8 mouse cellular contexts compared by ENCODE assay signal in the genomic region with DNA sequence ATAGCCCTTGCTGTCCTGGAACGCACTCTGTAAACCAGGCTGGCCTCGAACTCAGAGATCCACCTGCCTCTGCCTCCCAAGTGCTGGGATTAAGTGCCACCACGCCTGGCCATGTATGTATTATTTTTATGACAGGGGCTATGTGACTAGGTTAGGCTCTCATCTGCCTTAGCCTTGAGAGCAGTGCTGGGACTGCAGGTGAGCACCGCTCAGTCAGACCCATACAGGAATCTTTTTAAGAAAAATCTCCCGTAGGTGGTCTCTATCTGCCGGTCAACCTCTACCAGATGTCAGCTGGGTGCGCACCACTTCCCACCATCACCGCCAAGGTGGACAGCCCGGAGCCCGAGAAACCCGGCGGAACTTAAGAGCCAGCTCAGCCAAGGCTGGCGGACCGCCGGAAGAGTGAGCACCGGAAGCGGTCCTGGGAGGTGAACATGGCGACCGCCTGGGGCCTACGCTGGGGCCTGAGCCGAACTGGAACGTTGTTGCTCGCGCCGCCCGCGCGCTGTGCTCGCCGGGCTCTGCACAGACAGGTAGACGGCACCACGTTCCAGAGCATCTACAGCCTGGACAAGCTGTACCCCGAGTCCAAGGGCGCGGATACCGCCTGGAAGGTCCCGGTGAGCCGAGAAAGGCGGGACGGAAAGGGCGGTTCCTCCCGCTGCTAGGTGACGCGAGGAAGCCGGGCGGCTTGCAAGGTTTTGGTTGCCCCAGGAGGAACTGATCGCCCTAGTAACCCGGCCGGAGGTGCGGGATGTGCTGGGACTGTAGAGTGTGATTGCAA. TPM values are rescaled to one million over a fixed set of nuclear protein-coding genes. Genes with fewer than 3 reads are reported as not detected.
A peak's percentile ranks its signal among the peaks of the same experiment; 100 is the strongest.
DNase-seq lines count a peak whose midpoint lies in the region; ATAC-seq and TF ChIP-seq lines count a peak whose summit lies in the region.

Gene Mrpl58, plus strand, starts transcription at position 415 of the 787 bp plus-strand sequence.

- peak within 1 kb of the TSS; percentile 80 for H3K27ac ChIP-seq in forebrain, embryonic 13.5 days
- H3K27ac ChIP-seq in heart, postnatal 0 days (ENCODE audit: low read depth) = peak within 1 kb of the TSS; percentile 88
- peak within 1 kb of the TSS; percentile 75 for H3K27ac ChIP-seq in liver, embryonic 16.5 days (ENCODE audit: low read length)
- peak within 1 kb of the TSS; percentile 82 for H3K27ac ChIP-seq in neural tube, embryonic 12.5 days
- peak within 1 kb of the TSS; percentile 89 for H3K27ac ChIP-seq in stomach, postnatal 0 days (replicated peaks)

- H3K9ac ChIP-seq in forebrain, embryonic 13.5 days = peak within 1 kb of the TSS; percentile 86
- H3K9ac ChIP-seq in heart, postnatal 0 days (replicated peaks; ENCODE audit: low read depth, low read length) = peak within 1 kb of the TSS; percentile 85
- peak within 1 kb of the TSS; percentile 84 for H3K9ac ChIP-seq in liver, embryonic 16.5 days (ENCODE audit: low read depth, low read length)
- H3K9ac ChIP-seq in neural tube, embryonic 12.5 days = peak within 1 kb of the TSS; percentile 91
- peak within 1 kb of the TSS; percentile 91 for H3K9ac ChIP-seq in stomach, postnatal 0 days (ENCODE audit: low read length)

- DNase-seq in ES-CJ7 (ENCODE audit: low read depth, low spot score) = peak; percentile 87
- DNase-seq in c-Kit-positive CD71-positive TER-119-positive erythroid progenitor cells, embryonic 14.5 days (ENCODE audit: low spot score) = peak; percentile 78
- peak; percentile 78 for DNase-seq in heart, postnatal 0 days (ENCODE audit: low spot score)
- DNase-seq in kidney, postnatal 4 days = peak; percentile 87 to 93
- peak; percentile 87 for DNase-seq in stomach, postnatal 0 days (ENCODE audit: low spot score)

- no peaks in the 10 kb centered on the region for H3K27me3 ChIP-seq in forebrain, embryonic 13.5 days
- H3K27me3 ChIP-seq in heart, postnatal 0 days (ENCODE audit: control insufficient read depth, insufficient read depth, low read length) = no peaks in the 10 kb centered on the region
- no peaks in the 10 kb centered on the region for H3K27me3 ChIP-seq in liver, embryonic 16.5 days (ENCODE audit: control insufficient read depth, insufficient read depth, low read depth, low read length)
- no peaks in the 10 kb centered on the region for H3K27me3 ChIP-seq in neural tube, embryonic 12.5 days (replicated peaks)
- no peaks in the 10 kb centered on the region for H3K27me3 ChIP-seq in stomach, postnatal 0 days (ENCODE audit: control insufficient read depth, insufficient read depth, low read length)

- peak; percentile 92 for ATAC-seq in forebrain, embryonic 13.5 days
- peak; percentile 92 for ATAC-seq in heart, postnatal 0 days (ENCODE audit: insufficient read depth, low read depth)
- ATAC-seq in liver, embryonic 16.5 days (ENCODE audit: low read depth) = peak; percentile 90
- ATAC-seq in neural tube, embryonic 12.5 days (ENCODE audit: low FRiP score, low read depth) = peak; percentile 83
- peak; percentile 93 for ATAC-seq in stomach, postnatal 0 days (ENCODE audit: low FRiP score, low TSS enrichment)

- peak; percentile 49; the same call in 1 of the 2 replicates for TF ChIP-seq EP300 in heart, postnatal 0 days (IDR thresholded peaks at IDR 0.05; ENCODE audit: low read depth)
- TF ChIP-seq EP300 in stomach, postnatal 0 days (optimal IDR thresholded peaks at IDR 0.05) = no peak

- H3K4me3 ChIP-seq in forebrain, embryonic 13.5 days = peak within 1 kb of the TSS; percentile 67
- H3K4me3 ChIP-seq in heart, postnatal 0 days (ENCODE audit: low read depth, low read length) = peak within 1 kb of the TSS; percentile 97
- H3K4me3 ChIP-seq in liver, embryonic 16.5 days (ENCODE audit: low read depth, low read length) = peak within 1 kb of the TSS; percentile 86
- peak within 1 kb of the TSS; percentile 89 for H3K4me3 ChIP-seq in neural tube, embryonic 12.5 days
- peak within 1 kb of the TSS; percentile 88 for H3K4me3 ChIP-seq in stomach, postnatal 0 days (ENCODE audit: low read depth, low read length)

- 2% methylated on average over 50 of the region's 50 CpGs for WGBS in forebrain, embryonic 13.5 days
- WGBS in heart, postnatal 0 days = 3% methylated on average over 50 of the region's 50 CpGs
- WGBS in liver, embryonic 16.5 days (ENCODE audit: insufficient replicate concordance) = 3% methylated on average over 50 of the region's 50 CpGs
- WGBS in neural tube, embryonic 12.5 days = 4% methylated on average over 50 of the region's 50 CpGs
- WGBS in stomach, postnatal 0 days = 4% methylated on average over 47 of the region's 50 CpGs

- H3K9me3 ChIP-seq in forebrain, embryonic 13.5 days (replicated peaks) = no peaks in the 10 kb centered on the region
- H3K9me3 ChIP-seq in heart, postnatal 0 days (replicated peaks; ENCODE audit: control insufficient read depth, low read length) = no peaks in the 10 kb centered on the region
- no peaks in the 10 kb centered on the region for H3K9me3 ChIP-seq in liver, embryonic 16.5 days (replicated peaks; ENCODE audit: control insufficient read depth, low read length)
- H3K9me3 ChIP-seq in neural tube, embryonic 12.5 days = no peaks in the 10 kb centered on the region
- no peaks in the 10 kb centered on the region for H3K9me3 ChIP-seq in stomach, postnatal 0 days (ENCODE audit: control insufficient read depth, low read length)

- no peak for TF ChIP-seq CTCF in heart, postnatal 0 days (IDR thresholded peaks at IDR 0.05; ENCODE audit: low read depth)
- TF ChIP-seq CTCF in stomach, postnatal 0 days (IDR thresholded peaks at IDR 0.05; ENCODE audit: low read depth) = peak; percentile 5; the same call in 1 of the 2 replicates

- H3K36me3 ChIP-seq in forebrain, embryonic 13.5 days (ENCODE audit: poor library complexity, severe bottlenecking) = peaks cover 29% of the 10 kb centered on the region
- H3K36me3 ChIP-seq in heart, postnatal 0 days (replicated peaks; ENCODE audit: control insufficient read depth, insufficient read depth, low read length) = peaks cover 18% of the 10 kb centered on the region
- no peaks in the 10 kb centered on the region for H3K36me3 ChIP-seq in liver, embryonic 16.5 days (ENCODE audit: control insufficient read depth, insufficient read depth)
- H3K36me3 ChIP-seq in neural tube, embryonic 12.5 days = peaks cover 28% of the 10 kb centered on the region
- no peaks in the 10 kb centered on the region for H3K36me3 ChIP-seq in stomach, postnatal 0 days (ENCODE audit: control insufficient read depth, insufficient read depth, low read length)

- H3K4me2 ChIP-seq in forebrain, embryonic 13.5 days = peak within 1 kb of the TSS; percentile 67
- H3K4me2 ChIP-seq in heart, postnatal 0 days (ENCODE audit: low read depth, low read length) = peak within 1 kb of the TSS; percentile 88
- peak within 1 kb of the TSS; percentile 89 for H3K4me2 ChIP-seq in liver, embryonic 16.5 days (ENCODE audit: low read depth, low read length)
- peak within 1 kb of the TSS; percentile 81 for H3K4me2 ChIP-seq in neural tube, embryonic 12.5 days (replicated peaks)
- peak within 1 kb of the TSS; percentile 71 for H3K4me2 ChIP-seq in stomach, postnatal 0 days (replicated peaks; ENCODE audit: low read depth)

- peaks cover 38% of the 10 kb centered on the region for H3K4me1 ChIP-seq in forebrain, embryonic 13.5 days
- peaks cover 15% of the 10 kb centered on the region; the same call in 1 of the 2 replicates for H3K4me1 ChIP-seq in heart, postnatal 0 days (ENCODE audit: control insufficient read depth, insufficient read depth)
- H3K4me1 ChIP-seq in liver, embryonic 16.5 days (ENCODE audit: control insufficient read depth, low read depth, low read length) = peaks cover 13% of the 10 kb centered on the region
- H3K4me1 ChIP-seq in neural tube, embryonic 12.5 days = peaks cover 20% of the 10 kb centered on the region
- H3K4me1 ChIP-seq in stomach, postnatal 0 days (replicated peaks; ENCODE audit: control insufficient read depth, insufficient read depth) = 0 out of 2 replicates have a peak, but pooled peaks cover 3% of the 10 kb centered on the region

RNA-seq across cellular contexts. Expression of gene Mrpl58, which starts in this region (rescaled TPM):
- 246 and 248 TPM in 2 replicates for polyA plus RNA-seq in forebrain, embryonic 13.5 days (2015; fragmentation: Nextera tagmentation; extraction: Ambion mirVana)
- 107 and 285 TPM in 2 replicates for total RNA-seq in heart, postnatal 0 days (2014; rRNA removed; ENCODE audit: low replicate concordance)
- polyA plus RNA-seq in heart, postnatal 0 days (2015; fragmentation: Nextera tagmentation; extraction: Ambion mirVana) = 224 and 232 TPM in 2 replicates
- 68.8 and 71.7 TPM in 2 replicates for polyA plus RNA-seq in liver, embryonic 16.5 days (2015; fragmentation: Nextera tagmentation; extraction: Ambion mirVana)
- 193 and 199 TPM in 2 replicates for polyA plus RNA-seq in neural tube, embryonic 12.5 days (2016; fragmentation: Nextera tagmentation; extraction: Ambion mirVana)
- polyA plus RNA-seq in stomach, postnatal 0 days (2015; fragmentation: Nextera tagmentation; extraction: Ambion mirVana) = 138 and 144 TPM in 2 replicates

Comparison
In these comparisons a context has a peak if more than half of its experiments do, and no peak if none do; other contexts are left out.
1. Peak in every context shown above with its lines: DNase-seq, ATAC-seq, H3K4me3 ChIP-seq and H3K27ac ChIP-seq.